Mouse (Mus musculus): ENCODE data around the gene Actc1.

DNA sequence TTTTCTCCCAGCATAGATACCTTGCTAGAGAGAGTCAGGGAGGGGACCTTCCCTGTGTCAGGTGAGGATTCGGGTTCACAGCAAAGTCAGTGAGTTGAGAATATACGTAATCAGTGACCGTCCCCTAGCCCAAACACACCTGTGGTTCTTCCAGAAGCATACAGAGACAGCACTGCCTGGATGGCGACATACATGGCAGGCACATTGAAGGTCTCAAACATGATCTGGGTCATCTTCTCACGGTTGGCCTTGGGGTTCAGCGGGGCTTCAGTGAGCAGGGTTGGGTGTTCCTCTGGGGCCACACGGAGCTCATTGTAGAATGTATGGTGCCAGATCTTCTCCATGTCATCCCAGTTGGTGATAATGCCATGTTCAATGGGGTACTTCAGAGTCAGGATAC is 3.2 kb downstream of the Actc1 start:
- no peak for TF ChIP-seq POLR2A (IDR thresholded peaks at IDR 0.05; ENCODE audit: borderline replicate concordance, low read depth, low read length)
- no peak for TF ChIP-seq CTCF (IDR thresholded peaks at IDR 0.05; ENCODE audit: low read depth, low read length)

All from bone marrow macrophage, adult 2 months (primary cell).